31 mouse cellular contexts compared by ENCODE assay signal in the genomic region with DNA sequence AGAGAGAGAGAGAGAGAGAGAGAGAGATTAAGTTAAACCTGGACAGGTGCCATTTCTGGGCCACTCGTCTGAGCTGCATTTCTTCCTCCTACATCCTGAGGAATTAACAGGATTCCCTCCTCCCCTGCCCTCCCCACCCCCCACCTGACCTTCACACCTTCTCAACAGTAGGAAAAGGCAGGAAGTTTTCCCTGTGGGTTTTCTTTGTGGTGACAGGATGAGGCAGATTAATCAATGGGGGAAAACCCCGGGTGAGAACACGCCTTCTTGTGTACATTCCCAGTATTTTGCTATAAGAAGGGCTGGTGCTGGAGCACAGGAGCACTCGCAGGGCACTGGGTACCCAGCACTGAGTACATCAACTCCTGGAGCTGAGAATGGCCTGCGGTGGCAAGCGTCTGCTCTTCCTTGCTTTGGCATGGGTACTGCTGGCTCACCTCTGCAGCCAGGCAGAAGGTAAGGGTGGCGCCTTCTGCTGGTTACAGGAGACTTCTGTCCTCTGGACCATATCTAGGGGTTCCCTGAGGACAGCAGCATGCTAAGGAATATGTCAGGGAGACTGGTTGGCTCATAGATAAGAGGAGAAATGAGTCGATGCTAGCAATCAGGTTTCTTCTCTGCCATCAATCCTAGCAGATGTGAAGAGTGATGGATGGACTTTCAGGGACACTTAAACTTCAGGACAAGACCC. TPM values are rescaled to one million over a fixed set of nuclear protein-coding genes. Genes with fewer than 3 reads are reported as not detected.
DNase-seq lines count a peak whose midpoint lies in the region; ATAC-seq and TF ChIP-seq lines count a peak whose summit lies in the region.
"Had no signal": no experiment of that assay in that cellular context is flagged by ENCODE, and none has a peak within 500 bp of the region (broad histone marks: within the 10 kb centered on the region; RNA-seq: fewer than 3 reads in every experiment).

A gene (plus strand): TSS at position 320 of the 691 bp plus-strand sequence.

- ATAC-seq in lung, embryonic 14.5 days (ENCODE audit: insufficient read depth): no peak
- peak; percentile 86 for ATAC-seq in intestine, embryonic 16.5 days
- ATAC-seq: midbrain, embryonic 16.5 days had no signal

- no peaks in the 10 kb centered on the region for H3K27me3 ChIP-seq in lung, embryonic 14.5 days (ENCODE audit: insufficient read depth, low read length)
- no peaks in the 10 kb centered on the region for H3K27me3 ChIP-seq in intestine, embryonic 16.5 days (replicated peaks; ENCODE audit: control insufficient read depth, insufficient read depth, low read length)
- H3K27me3 ChIP-seq: embryonic facial prominence, embryonic 12.5 days; forebrain, embryonic 12.5 days; heart, embryonic 15.5 days; hindbrain, embryonic 15.5 days; limb, embryonic 15.5 days; lung, embryonic 15.5 days; neural tube, embryonic 15.5 days had no signal

- H3K4me1 ChIP-seq in lung, embryonic 14.5 days (ENCODE audit: insufficient read depth): no peaks in the 10 kb centered on the region
- H3K4me1 ChIP-seq in intestine, embryonic 16.5 days (ENCODE audit: control insufficient read depth, insufficient read depth, low read length): peaks cover 13% of the 10 kb centered on the region
- H3K4me1 ChIP-seq: embryonic facial prominence, embryonic 12.5 days; forebrain, embryonic 12.5 days; hindbrain, embryonic 15.5 days; limb, embryonic 15.5 days; lung, embryonic 15.5 days; midbrain, embryonic 10.5 days; neural tube, embryonic 15.5 days had no signal

- H3K4me2 ChIP-seq in lung, embryonic 14.5 days: no peak within 1 kb of the TSS
- H3K4me2 ChIP-seq in intestine, embryonic 16.5 days (ENCODE audit: low read depth, low read length): no peak within 1 kb of the TSS
- H3K4me2 ChIP-seq: embryonic facial prominence, embryonic 12.5 days; forebrain, embryonic 12.5 days; heart, embryonic 15.5 days; hindbrain, embryonic 15.5 days; limb, embryonic 15.5 days; lung, embryonic 15.5 days; neural tube, embryonic 15.5 days had no signal

- H3K9ac ChIP-seq in lung, embryonic 14.5 days: no peak within 1 kb of the TSS
- no peak within 1 kb of the TSS for H3K9ac ChIP-seq in intestine, embryonic 16.5 days (ENCODE audit: low read depth, low read length)
- H3K9ac ChIP-seq: embryonic facial prominence, embryonic 12.5 days; forebrain, embryonic 12.5 days; heart, embryonic 15.5 days; hindbrain, embryonic 15.5 days; limb, embryonic 15.5 days; liver, embryonic 14.5 days; lung, embryonic 15.5 days; neural tube, embryonic 15.5 days had no signal

- no peak for TF ChIP-seq CTCF in lung, embryonic 14.5 days (IDR thresholded peaks at IDR 0.05; ENCODE audit: low read depth)
- no peak for TF ChIP-seq CTCF in layer of hippocampus, adult 2 months (conservative IDR thresholded peaks at IDR 0.05)

- peak; percentile 15 for DNase-seq in lung, embryonic 14.5 days
- no peak for DNase-seq in lung, postnatal 10 days
- peak; percentile 13 for DNase-seq in WW6 (ENCODE audit: low read depth, low spot score)
- DNase-seq in yolk sac, embryonic 10.5 days (ENCODE audit: low spot score): no peak
- DNase-seq in layer of hippocampus, adult 2 months (ENCODE audit: low spot score in 2 of 2): no peak
- no peak for DNase-seq in urinary bladder, postnatal 10 days (ENCODE audit: low spot score)
- DNase-seq: adrenal gland, postnatal 14 days; cerebellum, adult 2 months; cerebellum, postnatal 25 days; heart, postnatal 36 days; kidney, adult 18-20 months; kidney, postnatal 10 days; left cerebral cortex, postnatal 4 days; thymus, postnatal 25 days had no signal

- H3K9me3 ChIP-seq in lung, embryonic 14.5 days (ENCODE audit: low read depth, low read length): no peaks in the 10 kb centered on the region
- H3K9me3 ChIP-seq in intestine, embryonic 16.5 days (ENCODE audit: control insufficient read depth, low read length): no peaks in the 10 kb centered on the region
- H3K9me3 ChIP-seq: embryonic facial prominence, embryonic 12.5 days; forebrain, embryonic 12.5 days; heart, embryonic 15.5 days; hindbrain, embryonic 15.5 days; limb, embryonic 15.5 days; lung, embryonic 15.5 days; midbrain, embryonic 10.5 days; neural tube, embryonic 15.5 days had no signal

- WGBS in lung, embryonic 14.5 days: 21% methylated on average over 8 of the region's 8 CpGs
- 27% methylated on average over 8 of the region's 8 CpGs for WGBS in intestine, embryonic 16.5 days

- H3K36me3 ChIP-seq in lung, embryonic 14.5 days (ENCODE audit: insufficient read depth): no peaks in the 10 kb centered on the region
- no peaks in the 10 kb centered on the region for H3K36me3 ChIP-seq in intestine, embryonic 16.5 days (ENCODE audit: control insufficient read depth, insufficient read depth, low read length)
- H3K36me3 ChIP-seq: embryonic facial prominence, embryonic 12.5 days; forebrain, embryonic 12.5 days; heart, embryonic 15.5 days; hindbrain, embryonic 15.5 days; limb, embryonic 15.5 days; lung, embryonic 15.5 days; midbrain, embryonic 10.5 days; neural tube, embryonic 15.5 days had no signal

- no peak within 1 kb of the TSS for H3K27ac ChIP-seq in lung, embryonic 14.5 days (ENCODE audit: low read depth)
- H3K27ac ChIP-seq in intestine, embryonic 16.5 days (ENCODE audit: low read length): peak within 1 kb of the TSS; percentile 84
- H3K27ac ChIP-seq in layer of hippocampus, adult 2 months: no peak within 1 kb of the TSS
- H3K27ac ChIP-seq: embryonic facial prominence, embryonic 12.5 days; forebrain, embryonic 12.5 days; heart, embryonic 15.5 days; hindbrain, embryonic 15.5 days; left cerebral cortex, adult 2 months; limb, embryonic 15.5 days; liver, embryonic 14.5 days; lung, embryonic 15.5 days; midbrain, embryonic 10.5 days; neural tube, embryonic 15.5 days had no signal

- no peak within 1 kb of the TSS for H3K4me3 ChIP-seq in lung, embryonic 14.5 days (ENCODE audit: low read depth, low read length)
- peak within 1 kb of the TSS; percentile 3; the same call in 1 of the 2 replicates for H3K4me3 ChIP-seq in intestine, embryonic 16.5 days (ENCODE audit: low read length)
- no peak within 1 kb of the TSS for H3K4me3 ChIP-seq in layer of hippocampus, adult 2 months
- H3K4me3 ChIP-seq: embryonic facial prominence, embryonic 12.5 days; erythroblast, embryonic 14.5 days; forebrain, embryonic 12.5 days; heart, embryonic 15.5 days; hindbrain, embryonic 15.5 days; left cerebral cortex, adult 2 months; limb, embryonic 15.5 days; lung, embryonic 15.5 days; midbrain, embryonic 10.5 days; neural tube, embryonic 15.5 days had no signal

RNA-seq across cellular contexts. Expression of the gene that starts here (rescaled TPM):
- polyA plus RNA-seq in lung, embryonic 14.5 days (2014; fragmentation: Nextera tagmentation; extraction: Ambion mirVana): 0.18 TPM in 1 of 2 replicates, not detected in the other
- polyA plus RNA-seq in intestine, embryonic 16.5 days (2015; fragmentation: Nextera tagmentation; extraction: Ambion mirVana): 4.0 and 5.1 TPM in 2 replicates
- not detected for total RNA-seq in layer of hippocampus, adult 2 months (2021)
- total RNA-seq: adrenal gland, postnatal 14 days; gastrocnemius, adult 18-20 months; gastrocnemius, postnatal 4 days; heart, postnatal 36 days; left cerebral cortex, adult 2 months; left cerebral cortex, postnatal 4 days; MEL had no signal
- polyA plus RNA-seq: cerebellum, adult 2 months; erythroblast, embryonic 14.5 days; forebrain, embryonic 12.5 days; heart, embryonic 15.5 days; hindbrain, embryonic 15.5 days; limb, embryonic 15.5 days; lung, embryonic 15.5 days; midbrain, embryonic 10.5 days; midbrain, embryonic 16.5 days; neural tube, embryonic 15.5 days; testis, adult 2 months had no signal

Comparison
In these comparisons a context has a peak if more than half of its experiments do, and no peak if none do; other contexts are left out.
1. Peak in DNase-seq in lung, embryonic 14.5 days; RNA of the gene not detected or under 1 TPM.